Mouse (Mus musculus) ovary, postnatal 36 days (tissue): Measurements from ENCODE around the gene Hist2h2ac.
A peak's percentile ranks its signal among the peaks of the same experiment; 100 is the strongest.
"Not testable (repeated sequence)": the region's sequence is repeated elsewhere in the genome, so short reads cannot be mapped to it uniquely, and the experiment has no call there.

Experiments used
- DNase-seq: peaks from one replicate; pipeline ENCODE4 v3.0.0; 2022; ENCODE audit warnings: low spot score, mixed read lengths

Hist2h2ac gene

GRCm38 (mm10) chr3:96228828-96229227 is 8.1 kb upstream of the Hist2h2ac start:
- DNase-seq = no peak

- DNase-seq = no peak
These were observed 6.3 kb upstream of the Hist2h2ac start for GRCm38 (mm10) chr3:96226695-96227648.

GRCm38 (mm10) chr3:96225421-96225820 is 4.7 kb upstream of the Hist2h2ac start:
- no peak for DNase-seq

GRCm38 (mm10) chr3:96222774-96223173 is 2.1 kb upstream of the Hist2h2ac start:
- DNase-seq = no peak

- DNase-seq = peak; percentile 28
These were observed 959 bp upstream of the Hist2h2ac start for GRCm38 (mm10) chr3:96221640-96222038.

GRCm38 (mm10) chr3:96220131-96220764 is 432 bp downstream of the Hist2h2ac start:
- not testable (repeated sequence) for DNase-seq

GRCm38 (mm10) chr3:96219661-96220130 is 984 bp downstream of the Hist2h2ac start, which contains the start of the genes Bola1 and Hist2h2ab:
Gene Bola1 (minus strand): TSS chr3:96219709.
Gene Hist2h2ab (plus strand): TSS chr3:96219865.
- peak; percentile 79 for DNase-seq

- DNase-seq = no peak
These were observed 1.5 kb downstream of the Hist2h2ac start for GRCm38 (mm10) chr3:96219191-96219641.

GRCm38 (mm10) chr3:96209242-96209641 is 11.4 kb downstream of the Hist2h2ac start:
- peak; percentile 41 for DNase-seq

- no peak for DNase-seq
These were observed 12.9 kb downstream of the Hist2h2ac start for GRCm38 (mm10) chr3:96207819-96208218.

- no peak for DNase-seq
These were observed 20.9 kb downstream of the Hist2h2ac start for GRCm38 (mm10) chr3:96199731-96200130.

GRCm38 (mm10) chr3:96198601-96199251 is 22.0 kb downstream of the Hist2h2ac start:
- not testable (repeated sequence) for DNase-seq

GRCm38 (mm10) chr3:96198181-96198580 is 22.5 kb downstream of the Hist2h2ac start:
- DNase-seq = no peak

GRCm38 (mm10) chr3:96197129-96197749 is 23.4 kb downstream of the Hist2h2ac start:
- peak; percentile 84 for DNase-seq

- DNase-seq = no peak
These were observed 24.1 kb downstream of the Hist2h2ac start for GRCm38 (mm10) chr3:96196437-96197128.

- no peak for DNase-seq
These were observed 24.9 kb downstream of the Hist2h2ac start for GRCm38 (mm10) chr3:96195616-96196313.

- DNase-seq = no peak
These were observed 25.7 kb downstream of the Hist2h2ac start for GRCm38 (mm10) chr3:96194966-96195365.

GRCm38 (mm10) chr3:96192977-96193376 is 27.7 kb downstream of the Hist2h2ac start:
- DNase-seq = no peak

GRCm38 (mm10) chr3:96182382-96182776 is 38.3 kb downstream of the Hist2h2ac start:
- DNase-seq = no peak
